Mouse (Mus musculus) small intestine, adult 2 months (tissue): ENCODE data around the gene Ptgfrn. TPM values are rescaled to one million over a fixed set of nuclear protein-coding genes. Genes with fewer than 3 reads are reported as not detected.

ENCODE experiments used
- H3K27ac ChIP-seq: fragments of 200-500 bp; 2 replicates; pipeline ENCODE4 v1.5.1; 2012; ENCODE audit warnings: low read depth, low read length, control low read depth, inconsistent platforms; ENCODE audit not compliant: insufficient read depth
- H3K27me3 ChIP-seq: fragments of 200-500 bp; 2 replicates; pipeline ENCODE4 v1.6.1; 2012; ENCODE audit warnings: mild to moderate bottlenecking, moderate library complexity, low read length, inconsistent platforms; ENCODE audit not compliant: control insufficient read depth, insufficient read depth
- H3K36me3 ChIP-seq: fragments of 200-500 bp; 2 replicates; pipeline ENCODE4 v1.6.1; 2012; ENCODE audit warnings: mild to moderate bottlenecking, low read length, control low read depth, inconsistent platforms; ENCODE audit not compliant: control insufficient read depth, insufficient read depth
- H3K4me1 ChIP-seq: fragments of 200-500 bp; 2 replicates; pipeline ENCODE4 v1.6.1; 2012; ENCODE audit warnings: low read length, inconsistent platforms, mixed read lengths; ENCODE audit not compliant: control insufficient read depth, insufficient read depth, insufficient read length
- H3K4me3 ChIP-seq: fragments of 200-500 bp; 2 replicates; pipeline ENCODE4 v1.5.1; 2012; ENCODE audit warnings: low read depth, mild to moderate bottlenecking, control low read depth, inconsistent platforms, low read length, moderate library complexity
- CTCF ChIP-seq: fragments of 200-500 bp; IDR thresholded peaks from 2 replicates; pipeline ENCODE4 v1.5.1; 2012; ENCODE audit warnings: low read depth, mild to moderate bottlenecking, control low read depth, inconsistent platforms, low read length, moderate library complexity, mixed read lengths; ENCODE audit not compliant: insufficient replicate concordance, insufficient read length; ENCODE audit errors: extremely low read depth
- POLR2A ChIP-seq: fragments of 200-500 bp; IDR thresholded peaks from 2 replicates; pipeline ENCODE4 v1.6.1; 2012; ENCODE audit warnings: low read depth, mild to moderate bottlenecking, control low read depth, inconsistent platforms, low read length, moderate library complexity
- WGBS: fragments of 180-500 bp; shearing (Covaris S2); methylation state at CpG from one replicate; pipeline ENCODE4 v1.1.7; 2018; 5-methylcytosine and 5-hydroxymethylcytosine counted together
- polyA plus RNA-seq: library from polyadenylated mRNA; depleted of rRNA; stranded (reverse); fragments of >200 nt; gene quantifications from 2 replicates; pipeline ENCODE4 v1.2.3, GENCODE M21; 2012

Gene Ptgfrn
- polyA plus RNA-seq, 1 experiment, result 26.2 TPM

DNA sequence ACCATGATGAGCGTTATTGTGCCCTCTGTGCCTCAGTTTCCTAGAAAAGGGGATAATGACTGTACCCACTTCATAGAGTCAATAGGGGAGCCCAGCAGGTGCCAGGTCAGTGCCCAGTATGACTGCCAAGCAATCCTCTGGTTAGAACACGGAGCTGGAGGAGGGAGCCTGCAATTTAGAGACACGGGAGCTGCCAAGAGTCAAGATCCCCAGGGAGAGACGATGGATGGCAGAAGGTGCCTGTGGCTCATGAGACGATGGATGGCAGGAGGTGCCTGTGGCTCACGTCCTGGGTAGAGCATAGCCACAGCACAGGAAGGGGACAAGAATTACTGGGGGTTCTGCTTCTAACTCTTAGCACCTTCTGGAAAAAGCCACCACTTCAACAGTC, 32.4 kb downstream of the Ptgfrn start:
- 60% methylated on average over 6 of the region's 6 CpGs for WGBS
- Histone ChIP-seq H3K27ac (no peak overlapping the region), H3K27me3 (no peaks in the 10 kb centered on the region), H3K4me1 (no peaks in the 10 kb centered on the region), H3K4me3 (no peak overlapping the region), H3K36me3 (peaks cover 33% of the 10 kb centered on the region)
- TF ChIP-seq CTCF (no peak), POLR2A (no peak)

GRCm38 (mm10) chr3:101076966-101077709, 32.9 kb downstream of the Ptgfrn start:
- 97% methylated on average over 25 of the region's 25 CpGs for WGBS
- no peak overlapping the region for H3K4me3 ChIP-seq
- H3K27ac ChIP-seq, result no peak overlapping the region
- TF ChIP-seq CTCF, result no peak
- TF ChIP-seq POLR2A, result no peak
- H3K4me1 ChIP-seq, result no peaks in the 10 kb centered on the region
- H3K36me3 ChIP-seq, result peaks cover 34% of the 10 kb centered on the region
- no peaks in the 10 kb centered on the region for H3K27me3 ChIP-seq

DNA sequence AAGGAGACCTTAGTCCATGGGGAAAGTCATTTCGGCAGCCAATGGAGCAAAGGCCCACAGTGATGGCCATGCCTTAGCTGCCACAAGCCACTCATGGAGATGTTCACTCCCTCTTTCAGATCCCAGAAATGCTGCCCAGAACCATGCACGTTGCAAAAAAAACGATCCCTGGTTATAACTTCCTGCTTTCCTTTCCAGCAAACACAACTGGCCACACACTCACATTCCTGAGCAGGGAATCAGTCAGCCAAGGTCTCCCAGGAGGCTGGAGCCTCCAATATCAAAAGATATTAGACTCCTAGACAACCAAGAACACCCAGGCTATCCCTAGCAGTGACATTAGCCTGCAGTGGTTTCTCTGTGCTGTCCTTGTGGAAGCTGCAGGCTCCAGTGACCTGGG, 34.2 kb downstream of the Ptgfrn start:
- Histone ChIP-seq H3K27me3 (no peaks in the 10 kb centered on the region), H3K4me1 (no peaks in the 10 kb centered on the region), H3K36me3 (peaks cover 36% of the 10 kb centered on the region), H3K4me3 (no peak overlapping the region), H3K27ac (no peak overlapping the region)
- TF ChIP-seq CTCF, result no peak
- no peak for TF ChIP-seq POLR2A
- 44% methylated on average over 3 of the region's 3 CpGs for WGBS

- H3K4me1 ChIP-seq, result no peaks in the 10 kb centered on the region
- H3K4me3 ChIP-seq, result no peak overlapping the region
- no peak overlapping the region for H3K27ac ChIP-seq
- TF ChIP-seq CTCF (no peak), POLR2A (no peak)
- no peaks in the 10 kb centered on the region for H3K27me3 ChIP-seq
- WGBS, result 80% methylated on average over 9 of the region's 9 CpGs
- peaks cover 22% of the 10 kb centered on the region for H3K36me3 ChIP-seq
Measured at GRCm38 (mm10) chr3:101073384-101073783, 36.7 kb downstream of the Ptgfrn start.

GRCm38 (mm10) chr3:101072506-101073215, 37.4 kb downstream of the Ptgfrn start:
- Histone ChIP-seq H3K36me3 (peaks cover 21% of the 10 kb centered on the region), H3K4me3 (no peak overlapping the region), H3K27me3 (no peaks in the 10 kb centered on the region), H3K27ac (no peak overlapping the region), H3K4me1 (no peaks in the 10 kb centered on the region)
- WGBS, result 93% methylated on average over 15 of the region's 15 CpGs
- TF ChIP-seq CTCF (no peak), POLR2A (no peak)

DNA sequence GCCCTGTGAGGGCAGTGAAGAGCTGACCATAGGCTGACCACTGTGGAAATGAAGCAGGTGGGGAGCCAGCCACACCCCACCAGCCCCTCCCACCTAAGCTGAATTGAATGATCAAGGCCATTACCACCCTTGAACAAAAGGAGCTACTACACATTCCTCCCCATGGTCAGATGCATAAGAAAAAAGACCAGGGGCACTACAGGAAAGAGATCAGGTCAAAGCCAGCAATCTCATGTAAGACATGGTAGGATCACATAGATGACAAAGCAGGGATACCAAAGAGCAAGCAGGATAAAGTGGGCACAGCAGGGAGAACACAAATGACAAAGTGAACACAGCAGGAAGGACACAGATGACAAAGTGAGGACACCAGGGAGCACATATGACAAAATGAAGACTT, 38.5 kb downstream of the Ptgfrn start:
- no peaks in the 10 kb centered on the region for H3K27me3 ChIP-seq
- no peak for TF ChIP-seq CTCF
- no peak for TF ChIP-seq POLR2A
- H3K27ac ChIP-seq, result no peak overlapping the region
- peaks cover 13% of the 10 kb centered on the region for H3K36me3 ChIP-seq
- H3K4me1 ChIP-seq, result no peaks in the 10 kb centered on the region
- no peak overlapping the region for H3K4me3 ChIP-seq

GRCm38 (mm10) chr3:101070796-101071235, 39.3 kb downstream of the Ptgfrn start:
- Histone ChIP-seq H3K4me1 (no peaks in the 10 kb centered on the region), H3K36me3 (peaks cover 10% of the 10 kb centered on the region; the same call in 1 of the 2 replicates), H3K27me3 (no peaks in the 10 kb centered on the region), H3K27ac (peak overlapping the region; percentile 52), H3K4me3 (no peak overlapping the region)
- no peak for TF ChIP-seq POLR2A
- TF ChIP-seq CTCF, result no peak
- WGBS, result 79% methylated on average over 6 of the region's 6 CpGs
